Mouse (Mus musculus): ENCODE data around the gene Pdgfb.

GRCm38 (mm10) chr15:79958418-79958817 is 56.4 kb downstream of the Pdgfb start:
- TF ChIP-seq CTCF (IDR thresholded peaks at IDR 0.05; ENCODE audit: low read depth), result no peak
- TF ChIP-seq EP300 (IDR thresholded peaks at IDR 0.05; ENCODE audit: low read depth), result no peak

All from heart, postnatal 0 days (tissue).